ENCODE assay signal across 9 mouse cellular contexts in genomic region chr6:129393087-129393720, GRCm38 (mm10). TPM values are rescaled to one million over a fixed set of nuclear protein-coding genes. Genes with fewer than 3 reads are reported as not detected.
DNase-seq lines count a peak whose midpoint lies in the region; ATAC-seq and TF ChIP-seq lines count a peak whose summit lies in the region.
"Had no signal": no experiment of that assay in that cellular context is flagged by ENCODE, and none has a peak within 500 bp of the region (broad histone marks: within the 10 kb centered on the region; RNA-seq: fewer than 3 reads in every experiment).

No protein-coding gene starts in this region.

- no peak overlapping the region for H3K4me2 ChIP-seq in forebrain, embryonic 11.5 days (ENCODE audit: low read depth, low read length, severe bottlenecking)
- no peak overlapping the region for H3K4me2 ChIP-seq in forebrain, embryonic 15.5 days (replicated peaks)
- H3K4me2 ChIP-seq in midbrain, postnatal 0 days (ENCODE audit: low read depth, low read length, poor library complexity, severe bottlenecking): no peak overlapping the region

- H3K4me1 ChIP-seq in forebrain, embryonic 11.5 days (replicated peaks; ENCODE audit: control insufficient read depth, insufficient read depth, low read length): no peaks in the 10 kb centered on the region
- no peaks in the 10 kb centered on the region for H3K4me1 ChIP-seq in forebrain, embryonic 15.5 days
- no peaks in the 10 kb centered on the region for H3K4me1 ChIP-seq in midbrain, postnatal 0 days (ENCODE audit: insufficient read depth, low read length)
- no peaks in the 10 kb centered on the region for H3K4me1 ChIP-seq in thymus, adult 2 months (replicated peaks; ENCODE audit: control insufficient read depth, insufficient read depth, low read length)

- no peak for TF ChIP-seq POLR2A in thymus, adult 2 months (IDR thresholded peaks at IDR 0.05; ENCODE audit: control insufficient read depth, extremely low read depth, insufficient read depth, low read length, poor library complexity)

- no peaks in the 10 kb centered on the region for H3K36me3 ChIP-seq in forebrain, embryonic 11.5 days (ENCODE audit: control insufficient read depth, insufficient read depth, low read length)
- no peaks in the 10 kb centered on the region for H3K36me3 ChIP-seq in forebrain, embryonic 15.5 days
- no peaks in the 10 kb centered on the region for H3K36me3 ChIP-seq in midbrain, postnatal 0 days (ENCODE audit: insufficient read depth, low read length)
- H3K36me3 ChIP-seq in thymus, adult 2 months (ENCODE audit: control insufficient read depth, insufficient read depth, low read length): no peaks in the 10 kb centered on the region

- H3K9ac ChIP-seq in forebrain, embryonic 11.5 days (ENCODE audit: low read length): no peak overlapping the region
- H3K9ac ChIP-seq in forebrain, embryonic 15.5 days (replicated peaks): no peak overlapping the region
- no peak overlapping the region for H3K9ac ChIP-seq in midbrain, postnatal 0 days (replicated peaks; ENCODE audit: low read length, poor library complexity, severe bottlenecking)

- H3K27me3 ChIP-seq in forebrain, embryonic 11.5 days (ENCODE audit: control insufficient read depth, insufficient read depth, low read length): no peaks in the 10 kb centered on the region
- H3K27me3 ChIP-seq in forebrain, embryonic 15.5 days: no peaks in the 10 kb centered on the region
- H3K27me3 ChIP-seq in midbrain, postnatal 0 days (ENCODE audit: insufficient read depth, low read length): no peaks in the 10 kb centered on the region
- H3K27me3 ChIP-seq in thymus, adult 2 months (ENCODE audit: control insufficient read depth, insufficient read depth, low read length): no peaks in the 10 kb centered on the region

- no peak overlapping the region for H3K27ac ChIP-seq in forebrain, embryonic 11.5 days (ENCODE audit: low read depth, low read length)
- no peak overlapping the region for H3K27ac ChIP-seq in forebrain, embryonic 15.5 days (replicated peaks)
- H3K27ac ChIP-seq in left cerebral cortex, adult 2 months: no peak overlapping the region
- no peak overlapping the region for H3K27ac ChIP-seq in midbrain, postnatal 0 days (ENCODE audit: low read depth, low read length)
- H3K27ac ChIP-seq in thymus, adult 2 months (ENCODE audit: control insufficient read depth, insufficient read depth, low read length): no peak overlapping the region

- WGBS in forebrain, embryonic 11.5 days: 33% methylated on average over 2 of the region's 2 CpGs
- WGBS in forebrain, embryonic 15.5 days: 30% methylated on average over 2 of the region's 2 CpGs
- WGBS in midbrain, postnatal 0 days: 23% methylated on average over 2 of the region's 2 CpGs
- WGBS in thymus, adult 2 months: 28% methylated on average over 2 of the region's 2 CpGs

- intact Hi-C loops in left cerebral cortex, adult 2 months (cut with DNase I): loop anchor here (1.0 kb wide), 3 partner anchors 83 to 166 kb away; no protein-coding TSS in a partner anchor

- ATAC-seq in forebrain, embryonic 11.5 days (replicated peaks; ENCODE audit: low FRiP score): 0 out of 2 replicates have a peak, but pooled peaks have one; percentile 49
- no peak for ATAC-seq in forebrain, embryonic 15.5 days (replicated peaks)
- ATAC-seq in midbrain, postnatal 0 days (ENCODE audit: low FRiP score): peak; percentile 58; the same call in 1 of the 2 replicates

- DNase-seq in forebrain, embryonic 11.5 days (ENCODE audit: low spot score): no peak
- DNase-seq in left cerebral cortex, adult 2 months (ENCODE audit: extremely low spot score in 1 of 2, low spot score in 2 of 2): no peak
- no peak for DNase-seq in left cerebral cortex, adult 9 months (ENCODE audit: low spot score in 2 of 2)
- DNase-seq in NIH3T3 (ENCODE audit: low read depth): peak; percentile 63
- peak; percentile 41 for DNase-seq in midbrain, postnatal 0 days (ENCODE audit: low spot score)
- no peak for DNase-seq in right cerebral cortex, postnatal 4 days
- DNase-seq in thymus, adult 2 months: no peak

- TF ChIP-seq CTCF in left cerebral cortex, adult 2 months (IDR thresholded peaks at IDR 0.05): peak; percentile 80
- TF ChIP-seq CTCF in midbrain, postnatal 0 days (IDR thresholded peaks at IDR 0.05): peak; percentile 87
- no peak for TF ChIP-seq CTCF in thymus, adult 2 months (IDR thresholded peaks at IDR 0.05; ENCODE audit: borderline replicate concordance, control insufficient read depth, extremely low read depth, insufficient read depth, low read length, poor library complexity)

- H3K9me3 ChIP-seq in forebrain, embryonic 11.5 days (ENCODE audit: control insufficient read depth, low read length): no peaks in the 10 kb centered on the region
- H3K9me3 ChIP-seq in forebrain, embryonic 15.5 days: no peaks in the 10 kb centered on the region
- no peaks in the 10 kb centered on the region for H3K9me3 ChIP-seq in midbrain, postnatal 0 days (ENCODE audit: low read length)

- no peak overlapping the region for H3K4me3 ChIP-seq in forebrain, embryonic 11.5 days (ENCODE audit: low read depth, low read length)
- H3K4me3 ChIP-seq in forebrain, embryonic 15.5 days: no peak overlapping the region
- no peak overlapping the region for H3K4me3 ChIP-seq in left cerebral cortex, adult 2 months
- no peak overlapping the region for H3K4me3 ChIP-seq in midbrain, postnatal 0 days (ENCODE audit: low read depth, low read length)
- H3K4me3 ChIP-seq in thymus, adult 2 months (ENCODE audit: control insufficient read depth, insufficient read depth, low read length): no peak overlapping the region

RNA-seq across cellular contexts. Expression of gene Clec1b, which starts 3.9 kb away (rescaled TPM):
- 7.5 and 12.3 TPM in 2 replicates for polyA plus RNA-seq in forebrain, embryonic 11.5 days (2014; fragmentation: Nextera tagmentation; extraction: Ambion mirVana)
- 1.5 and 1.8 TPM in 2 replicates for polyA plus RNA-seq in forebrain, embryonic 15.5 days (2015; fragmentation: Nextera tagmentation; extraction: Ambion mirVana)
- total RNA-seq in left cerebral cortex, adult 2 months (2021): not detected
- total RNA-seq in midbrain, postnatal 0 days (2014; rRNA removed): not detected in 2 replicates
- 0.46 and 0.61 TPM in 2 replicates for polyA plus RNA-seq in midbrain, postnatal 0 days (2015; fragmentation: Nextera tagmentation; extraction: Ambion mirVana)
- polyA plus RNA-seq in thymus, adult 2 months (2012; rRNA removed): 1.3 and 1.4 TPM in 2 replicates

RNA-seq across cellular contexts. Expression of gene Clec12b, which starts 7.5 kb away (rescaled TPM):
- not detected in 2 replicates for polyA plus RNA-seq in forebrain, embryonic 11.5 days (2014; fragmentation: Nextera tagmentation; extraction: Ambion mirVana)
- polyA plus RNA-seq in forebrain, embryonic 15.5 days (2015; fragmentation: Nextera tagmentation; extraction: Ambion mirVana): 0.14 TPM in 1 of 2 replicates, not detected in the other
- not detected for total RNA-seq in left cerebral cortex, adult 2 months (2021)
- not detected in 2 replicates for total RNA-seq in midbrain, postnatal 0 days (2014; rRNA removed)
- polyA plus RNA-seq in midbrain, postnatal 0 days (2015; fragmentation: Nextera tagmentation; extraction: Ambion mirVana): 0.23 and 0.37 TPM in 2 replicates
- not detected in 2 replicates for polyA plus RNA-seq in thymus, adult 2 months (2012; rRNA removed)
- total RNA-seq: left cerebral cortex, postnatal 14 days had no signal

RNA-seq across cellular contexts. Expression of gene Clec9a, which starts 15.5 kb away (rescaled TPM):
- 0.33 and 0.51 TPM in 2 replicates for polyA plus RNA-seq in forebrain, embryonic 11.5 days (2014; fragmentation: Nextera tagmentation; extraction: Ambion mirVana)
- polyA plus RNA-seq in forebrain, embryonic 15.5 days (2015; fragmentation: Nextera tagmentation; extraction: Ambion mirVana): 0.10 and 0.13 TPM in 2 replicates
- total RNA-seq in left cerebral cortex, adult 2 months (2021): not detected
- total RNA-seq in midbrain, postnatal 0 days (2014; rRNA removed): not detected in 2 replicates
- polyA plus RNA-seq in midbrain, postnatal 0 days (2015; fragmentation: Nextera tagmentation; extraction: Ambion mirVana): 0.07 and 0.44 TPM in 2 replicates
- 2.3 and 4.6 TPM in 2 replicates for polyA plus RNA-seq in thymus, adult 2 months (2012; rRNA removed)
- total RNA-seq: left cerebral cortex, postnatal 14 days had no signal

RNA-seq across cellular contexts. Expression of gene Clec12a, which starts 50.7 kb away (rescaled TPM):
- 0.19 and 0.39 TPM in 2 replicates for polyA plus RNA-seq in forebrain, embryonic 11.5 days (2014; fragmentation: Nextera tagmentation; extraction: Ambion mirVana)
- 0.11 and 0.13 TPM in 2 replicates for polyA plus RNA-seq in forebrain, embryonic 15.5 days (2015; fragmentation: Nextera tagmentation; extraction: Ambion mirVana)
- under 1 TPM; 0.26 to 0.52 TPM for total RNA-seq in left cerebral cortex, adult 2 months (2021)
- total RNA-seq in midbrain, postnatal 0 days (2014; rRNA removed): 0.33 TPM in 1 of 2 replicates, not detected in the other
- 0.29 and 0.49 TPM in 2 replicates for polyA plus RNA-seq in midbrain, postnatal 0 days (2015; fragmentation: Nextera tagmentation; extraction: Ambion mirVana)
- 2.8 and 3.6 TPM in 2 replicates for polyA plus RNA-seq in thymus, adult 2 months (2012; rRNA removed)

RNA-seq across cellular contexts. Expression of gene Clec1a, which starts 58.6 kb away (rescaled TPM):
- polyA plus RNA-seq in forebrain, embryonic 11.5 days (2014; fragmentation: Nextera tagmentation; extraction: Ambion mirVana): 0.65 and 0.75 TPM in 2 replicates
- 0.92 and 1.5 TPM in 2 replicates for polyA plus RNA-seq in forebrain, embryonic 15.5 days (2015; fragmentation: Nextera tagmentation; extraction: Ambion mirVana)
- total RNA-seq in left cerebral cortex, adult 2 months (2021): 1 to 10 TPM; 1.2 to 1.6 TPM
- 1.9 and 5.6 TPM in 2 replicates for total RNA-seq in midbrain, postnatal 0 days (2014; rRNA removed)
- polyA plus RNA-seq in midbrain, postnatal 0 days (2015; fragmentation: Nextera tagmentation; extraction: Ambion mirVana): 2.6 and 2.8 TPM in 2 replicates
- 0.33 and 0.65 TPM in 2 replicates for polyA plus RNA-seq in thymus, adult 2 months (2012; rRNA removed)

Comparison
In these comparisons a context has a peak if more than half of its experiments do, and no peak if none do; other contexts are left out.
1. DNase-seq: peak in NIH3T3 (single experiment) and midbrain, postnatal 0 days (single experiment); none in forebrain, embryonic 11.5 days (single experiment), left cerebral cortex, adult 2 months (0 of 2), left cerebral cortex, adult 9 months (0 of 2), right cerebral cortex, postnatal 4 days (single experiment) and thymus, adult 2 months (single experiment).